Mouse (Mus musculus): Measurements from ENCODE around the gene Hoxb3.

Gene Hoxb3

GRCm38 (mm10) chr11:96365441-96366091, 42.4 kb downstream of the Hoxb3 start, which contains the start of gene Hoxb1:
Hoxb1 (plus strand) TSS chr11:96365752.
- no peak for DNase-seq

- DNase-seq = no peak
Observed at GRCm38 (mm10) chr11:96366092-96367041, 43.2 kb downstream of the Hoxb3 start.

GRCm38 (mm10) chr11:96367141-96367540, 44.0 kb downstream of the Hoxb3 start:
- no peak for DNase-seq

- no peak for DNase-seq
Observed at GRCm38 (mm10) chr11:96368686-96369085, 45.6 kb downstream of the Hoxb3 start.

- no peak for DNase-seq
Observed at GRCm38 (mm10) chr11:96369140-96369539, 46.0 kb downstream of the Hoxb3 start.

- DNase-seq = no peak
Observed at GRCm38 (mm10) chr11:96371726-96372125, 48.6 kb downstream of the Hoxb3 start.

GRCm38 (mm10) chr11:96372519-96372918, 49.4 kb downstream of the Hoxb3 start:
- no peak for DNase-seq

GRCm38 (mm10) chr11:96374810-96375209, 51.7 kb downstream of the Hoxb3 start:
- no peak for DNase-seq

- DNase-seq = no peak
Observed at GRCm38 (mm10) chr11:96383381-96383780, 60.3 kb downstream of the Hoxb3 start.

GRCm38 (mm10) chr11:96387635-96388034, 64.5 kb downstream of the Hoxb3 start:
- DNase-seq = no peak

GRCm38 (mm10) chr11:96396772-96397626, 73.9 kb downstream of the Hoxb3 start:
- no peak for DNase-seq

Measured in right cerebral cortex, postnatal 25 days (tissue).